Mouse (Mus musculus) spleen, postnatal 10 days (tissue): Measurements from ENCODE around the gene Fam173a.

Experiments
- DNase-seq, 2 experiments: peaks; one replicate each; pipeline ENCODE4 v3.0.0; 2021 to 2022; ENCODE audit warnings: low spot score in 2 of 2

Fam173a gene

DNA sequence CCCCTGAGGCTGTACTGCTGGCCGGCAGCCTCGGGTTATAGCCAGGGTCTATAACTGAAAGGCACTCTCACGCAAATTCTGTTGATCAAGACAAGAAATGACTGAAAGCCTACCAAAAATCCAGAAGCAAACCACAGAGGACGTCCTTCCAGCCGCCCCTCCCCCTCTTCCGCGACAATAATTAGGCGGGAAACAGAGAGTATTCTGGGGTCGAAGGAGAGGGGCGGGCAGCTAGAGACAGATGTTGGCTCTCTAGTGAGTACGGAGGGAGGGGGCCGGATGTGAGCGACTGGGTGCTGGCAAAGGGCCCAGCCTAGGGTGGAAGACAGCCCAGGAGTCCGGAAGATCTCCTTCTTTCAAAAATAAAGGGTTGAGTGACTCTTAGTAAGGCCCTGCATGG is at the start of gene Fam173a:
Gene Fam173a, minus strand, starts transcription at position 287 of the 400 bp plus-strand sequence.
- peak in 1 of 2 experiments; percentile 83 for DNase-seq

DNA sequence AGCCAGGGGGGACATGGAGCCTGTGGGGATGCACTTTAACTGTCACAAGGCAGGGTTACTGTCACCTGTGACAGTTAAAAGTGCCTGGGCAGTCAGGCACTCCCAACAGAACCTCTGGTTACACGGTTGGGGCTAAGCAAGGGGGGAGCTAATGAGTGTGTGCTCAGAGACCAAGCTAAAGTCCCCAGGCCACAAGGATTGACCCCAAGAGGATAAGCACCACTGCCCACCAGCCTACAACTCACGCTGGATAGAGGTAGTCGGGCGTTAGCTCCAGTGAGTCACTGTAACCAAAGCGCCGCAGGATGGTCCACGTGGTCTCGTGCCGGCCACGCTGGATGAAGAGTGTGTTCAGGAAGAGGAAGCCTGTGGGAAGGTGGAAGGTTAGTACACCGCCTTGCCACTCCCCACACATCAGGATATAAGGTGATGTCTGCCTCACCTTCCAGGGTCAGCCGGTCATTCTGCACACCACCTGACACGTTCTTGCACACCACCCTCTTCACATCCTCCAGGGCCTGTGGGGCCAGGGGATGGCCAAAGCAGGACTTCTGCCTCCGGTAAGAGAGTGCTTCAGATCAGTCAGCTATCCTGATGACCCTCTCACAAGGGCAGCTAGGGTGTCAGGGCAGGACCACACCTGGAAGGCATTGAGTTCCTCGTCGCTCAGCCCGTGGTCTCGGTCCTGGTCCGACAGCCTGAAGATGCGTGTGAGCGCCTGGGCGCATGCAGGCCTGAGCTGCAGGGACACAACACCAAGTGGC is 48.6 kb upstream of the Fam173a start, which contains the start of gene Gm20683:
Gene Gm20683, minus strand, starts transcription at position 647 of the 764 bp plus-strand sequence.
- no peak for DNase-seq

DNA sequence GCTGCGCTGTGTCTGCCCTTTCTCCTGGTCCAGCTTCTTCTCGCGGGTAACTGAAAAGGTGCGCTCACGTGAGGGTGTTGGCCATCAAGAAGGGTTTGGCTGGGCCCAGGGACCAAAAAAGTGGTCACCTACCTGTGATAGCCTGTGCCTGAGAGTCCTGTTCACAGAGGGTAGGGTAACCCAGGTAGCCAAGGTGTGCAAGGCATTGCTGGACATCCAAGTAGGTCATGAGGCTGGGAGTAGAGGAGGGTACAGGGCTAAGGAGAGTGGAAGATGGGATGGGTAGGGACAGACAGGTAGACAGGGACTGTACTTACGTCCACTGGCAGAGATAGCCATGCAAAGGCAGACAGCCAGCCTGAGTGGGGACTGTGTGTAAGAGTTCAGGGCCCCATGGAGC is 47.8 kb upstream of the Fam173a start:
- DNase-seq: no peak

DNA sequence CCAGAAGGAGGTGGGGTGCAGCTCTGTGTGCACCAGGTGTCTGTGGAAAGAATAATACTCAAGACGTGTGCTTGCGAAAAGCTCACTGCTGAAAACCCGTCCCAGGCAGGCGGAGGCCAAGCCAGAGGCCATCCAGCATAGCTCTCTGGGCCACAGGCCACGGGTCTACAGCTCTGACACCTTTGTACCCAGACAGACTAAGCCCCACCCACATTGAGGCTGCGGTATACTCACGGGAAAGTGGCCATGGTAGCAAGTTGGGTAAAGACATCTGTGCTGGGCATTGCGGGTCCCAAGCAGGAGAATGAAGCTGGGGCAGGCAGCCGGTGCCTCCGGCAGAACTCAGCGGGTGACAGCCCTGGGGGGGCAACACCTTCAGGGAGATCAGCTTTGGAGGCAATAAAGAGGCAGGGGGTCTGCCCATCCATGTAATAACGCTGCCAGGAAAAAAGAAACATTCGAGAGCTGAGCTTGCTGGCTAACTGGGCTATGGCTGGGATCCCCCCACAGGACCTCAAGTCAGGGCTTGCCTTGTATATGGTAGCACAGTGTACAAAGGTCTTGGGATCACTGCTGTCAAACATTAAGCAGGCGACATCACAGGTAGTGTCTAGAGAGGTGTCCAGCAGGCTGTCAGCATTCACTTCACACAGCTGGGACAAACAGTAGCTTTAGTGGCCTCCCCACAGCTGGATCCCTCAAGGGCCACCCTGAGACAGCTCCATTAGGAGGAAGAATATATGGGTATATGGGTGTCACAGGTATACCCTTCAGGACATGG is 46.9 kb upstream of the Fam173a start:
- DNase-seq: no peak

DNA sequence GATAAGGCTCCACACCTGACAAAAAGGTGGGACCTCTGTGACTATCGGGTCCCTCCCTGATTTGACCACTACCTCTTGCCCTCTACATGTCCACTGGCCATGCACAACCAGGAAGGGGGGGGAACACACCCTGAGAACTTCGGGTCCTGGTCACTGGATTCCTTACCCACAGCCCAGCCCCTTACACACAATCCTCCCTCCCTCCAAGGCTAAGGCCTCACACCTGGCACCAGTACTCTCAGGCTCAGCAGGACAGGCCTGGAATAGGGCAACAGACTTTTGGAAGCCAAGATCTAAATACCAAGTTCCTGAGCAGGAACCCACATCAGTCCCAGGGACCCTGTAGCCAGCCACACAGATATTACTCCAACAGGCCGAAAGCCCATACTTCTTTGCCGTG is 46.2 kb upstream of the Fam173a start:
- DNase-seq: no peak

DNA sequence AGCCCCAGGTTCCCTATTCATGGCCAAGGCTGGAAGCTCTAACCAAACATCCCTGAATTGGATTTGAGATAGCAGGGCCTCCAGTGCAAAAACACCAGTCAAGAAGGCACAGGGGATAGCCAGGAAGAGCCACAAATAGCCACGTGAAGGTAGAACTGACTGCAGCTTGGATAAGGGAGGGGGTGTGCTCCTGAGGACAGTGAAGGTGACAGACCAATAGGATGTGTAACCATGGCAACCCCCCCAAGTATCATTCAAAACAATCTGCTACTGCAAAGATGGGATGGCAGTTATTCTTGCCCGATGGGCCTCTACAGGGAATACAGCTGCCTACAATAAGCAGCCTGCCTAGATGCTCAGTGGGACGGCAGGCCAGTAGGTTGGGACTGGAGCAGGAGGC is 44.8 kb upstream of the Fam173a start:
- DNase-seq: no peak

DNA sequence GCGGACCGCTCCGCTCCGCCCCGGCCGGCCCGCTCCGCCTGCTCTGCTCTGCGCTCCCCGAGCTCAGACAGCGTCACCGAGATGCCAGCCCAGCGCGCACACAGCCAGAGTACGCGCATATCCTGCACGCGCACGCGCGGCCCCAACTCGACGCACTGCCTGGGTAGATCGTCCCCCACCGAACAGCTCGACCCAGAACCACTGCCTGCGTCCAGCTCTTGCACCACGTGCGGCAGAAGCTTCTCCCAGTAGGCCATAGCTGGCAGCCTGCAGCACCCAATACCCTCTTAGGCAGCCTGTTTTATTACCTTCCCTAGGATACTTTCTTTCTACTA is 44.3 kb upstream of the Fam173a start, which contains the start of gene Rhbdl1:
Gene Rhbdl1, minus strand, starts transcription at position 220 of the 335 bp plus-strand sequence.
- DNase-seq: peak in 1 of 2 experiments; percentile 62

DNA sequence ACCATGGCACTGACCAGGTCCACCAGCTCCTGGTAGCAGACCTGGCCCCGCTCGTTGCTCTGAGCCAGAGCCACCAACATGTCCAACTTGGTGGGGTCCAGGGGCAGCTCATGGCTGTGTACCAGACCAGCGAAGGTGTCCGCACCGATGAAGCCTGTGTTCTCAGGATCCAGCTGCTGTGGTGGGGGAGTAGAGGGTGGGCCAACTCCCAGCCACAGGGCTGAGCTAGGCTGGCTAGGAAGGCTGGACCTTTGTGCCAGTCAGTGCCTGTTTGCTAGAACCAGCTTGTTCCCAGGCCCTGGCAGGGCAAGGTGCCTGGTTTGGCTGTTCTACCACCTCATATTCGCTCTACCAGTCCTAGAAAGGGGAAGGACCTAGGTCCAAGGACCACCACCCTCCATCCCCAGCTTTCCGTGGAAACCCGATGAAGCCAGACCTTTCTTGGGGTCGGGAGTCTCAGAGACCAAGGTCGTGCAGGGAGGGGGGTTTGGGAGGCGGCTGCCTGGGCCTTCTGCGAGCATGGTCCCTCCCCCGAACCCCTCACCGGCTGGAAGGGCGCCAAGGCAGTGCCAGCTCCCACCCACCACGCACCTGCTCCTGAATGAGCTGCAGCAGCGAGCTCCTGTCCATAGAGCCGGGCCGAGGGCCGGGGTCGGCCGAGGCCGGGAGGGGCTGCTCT is 43.8 kb upstream of the Fam173a start:
- no peak for DNase-seq

DNA sequence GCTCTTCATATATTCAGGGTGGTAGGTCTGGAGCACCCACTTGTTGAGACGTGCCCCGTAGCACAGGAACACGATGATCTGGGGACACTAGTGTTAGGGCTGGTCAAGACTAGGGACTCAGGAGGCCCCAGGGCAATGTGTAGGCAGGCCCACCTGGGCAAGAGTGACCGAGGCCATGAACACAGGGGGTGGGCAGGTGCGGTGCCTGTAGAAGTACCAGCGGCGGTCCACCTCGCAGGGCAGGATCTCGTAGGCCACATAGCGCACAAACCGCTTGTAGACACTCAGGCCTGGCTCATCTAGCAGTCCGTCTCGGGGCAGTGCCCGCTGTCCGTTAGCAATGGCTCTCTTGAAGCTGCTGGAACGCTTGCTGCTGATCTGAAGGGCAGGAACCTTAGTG is 43.1 kb upstream of the Fam173a start:
- DNase-seq: no peak

DNA sequence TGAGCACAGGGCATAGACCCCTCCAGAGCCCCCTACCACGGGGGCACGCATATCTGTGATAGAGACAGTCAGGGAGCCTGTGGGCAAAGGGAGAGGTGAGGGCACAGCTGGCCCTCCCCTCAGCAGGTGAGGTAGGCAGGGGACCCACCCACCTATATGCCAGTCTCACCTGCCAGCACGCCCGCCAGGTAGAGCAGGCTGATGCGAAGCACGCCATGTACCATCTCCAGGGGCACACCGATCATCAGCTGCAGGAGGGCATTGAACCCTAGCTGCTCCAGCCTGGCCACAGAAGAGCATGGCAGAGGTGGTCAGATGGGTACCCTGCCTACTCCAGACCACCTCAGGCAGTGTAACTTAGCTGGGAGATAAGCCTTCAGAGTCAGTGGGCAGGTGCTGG is 42.6 kb upstream of the Fam173a start:
- no peak for DNase-seq

DNA sequence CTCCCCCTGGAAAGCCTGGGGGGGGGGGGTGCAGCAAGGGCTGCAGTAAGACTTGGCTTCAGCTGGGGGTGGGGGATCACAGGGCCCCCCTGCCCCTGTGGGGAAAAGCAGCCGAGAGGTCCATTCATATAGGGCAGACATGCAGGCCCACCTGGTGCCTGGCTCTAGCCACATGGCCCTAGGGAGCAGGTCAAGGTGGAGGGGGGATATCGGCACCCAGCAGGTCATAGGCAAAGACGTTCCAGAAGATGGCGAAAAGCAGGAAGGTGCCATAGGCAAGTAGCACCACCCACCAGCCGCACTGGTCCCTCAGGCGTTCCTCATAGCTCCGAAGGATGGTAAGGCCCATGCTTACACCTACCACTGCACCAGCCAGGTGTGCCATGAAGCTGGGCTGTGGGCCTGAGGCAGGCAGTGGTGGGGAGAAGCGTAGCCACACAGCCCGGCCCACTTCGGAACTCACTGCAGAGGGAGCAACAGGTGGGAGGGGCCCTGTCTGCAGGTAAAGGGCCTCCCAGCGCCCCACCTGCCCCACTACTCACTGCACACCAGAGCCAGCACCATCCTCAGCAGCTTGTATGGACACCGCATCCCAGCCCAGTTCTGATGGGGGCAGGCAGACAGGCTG is 42.0 kb upstream of the Fam173a start:
- DNase-seq: no peak

DNA sequence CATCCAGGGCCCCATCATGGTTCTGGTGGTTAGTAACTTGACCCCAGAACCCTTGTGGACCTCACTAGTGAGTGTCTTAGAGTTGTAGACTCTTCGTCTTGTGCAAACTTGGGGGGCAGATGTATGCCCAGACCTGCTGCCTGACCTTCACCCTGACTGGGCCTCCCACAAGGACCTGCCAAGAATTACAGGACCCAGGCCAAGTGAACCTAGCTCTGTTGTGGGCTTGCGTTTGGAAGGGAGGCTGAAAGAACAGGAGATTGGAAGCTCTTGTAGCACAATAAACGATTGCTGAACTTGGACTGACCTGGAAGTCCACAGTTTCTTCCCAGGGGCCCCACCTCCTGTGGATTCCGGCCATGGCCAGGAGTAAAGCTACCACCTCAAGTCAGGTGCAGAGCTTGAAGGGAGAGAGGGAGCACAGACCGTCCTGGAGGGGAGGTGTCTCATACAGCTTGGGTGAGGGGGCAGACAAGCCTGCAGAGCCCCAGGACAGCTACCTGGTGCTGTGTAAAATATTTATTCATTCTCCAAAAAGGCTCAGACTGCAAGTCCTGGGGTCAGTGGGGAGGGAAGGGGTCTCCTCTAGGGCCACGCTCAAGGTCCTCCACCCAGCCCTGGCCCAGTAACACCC is 41.4 kb upstream of the Fam173a start:
- DNase-seq: no peak

DNA sequence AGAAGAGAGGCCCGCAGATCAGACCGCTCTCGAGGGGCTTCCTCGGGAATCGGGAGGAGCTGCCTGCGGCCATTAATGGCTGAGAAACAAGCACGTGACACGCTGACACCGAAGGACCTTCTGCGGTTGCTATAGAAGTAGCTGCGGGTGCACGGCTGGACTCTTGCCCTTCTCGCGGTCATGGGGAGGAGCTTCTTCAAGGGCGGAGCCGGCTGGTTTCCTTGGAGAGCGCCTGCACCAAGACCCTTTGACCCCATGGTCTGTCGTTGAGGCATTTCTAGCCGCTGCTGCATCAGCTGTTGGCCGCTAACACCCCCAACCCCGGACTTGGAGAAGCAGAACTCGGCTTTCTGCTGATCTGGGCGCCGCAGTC is 40.6 kb upstream of the Fam173a start, which contains the start of gene Stub1:
Gene Stub1, minus strand, starts transcription at position 114 of the 373 bp plus-strand sequence.
- DNase-seq: peak in 1 of 2 experiments; percentile 76

DNA sequence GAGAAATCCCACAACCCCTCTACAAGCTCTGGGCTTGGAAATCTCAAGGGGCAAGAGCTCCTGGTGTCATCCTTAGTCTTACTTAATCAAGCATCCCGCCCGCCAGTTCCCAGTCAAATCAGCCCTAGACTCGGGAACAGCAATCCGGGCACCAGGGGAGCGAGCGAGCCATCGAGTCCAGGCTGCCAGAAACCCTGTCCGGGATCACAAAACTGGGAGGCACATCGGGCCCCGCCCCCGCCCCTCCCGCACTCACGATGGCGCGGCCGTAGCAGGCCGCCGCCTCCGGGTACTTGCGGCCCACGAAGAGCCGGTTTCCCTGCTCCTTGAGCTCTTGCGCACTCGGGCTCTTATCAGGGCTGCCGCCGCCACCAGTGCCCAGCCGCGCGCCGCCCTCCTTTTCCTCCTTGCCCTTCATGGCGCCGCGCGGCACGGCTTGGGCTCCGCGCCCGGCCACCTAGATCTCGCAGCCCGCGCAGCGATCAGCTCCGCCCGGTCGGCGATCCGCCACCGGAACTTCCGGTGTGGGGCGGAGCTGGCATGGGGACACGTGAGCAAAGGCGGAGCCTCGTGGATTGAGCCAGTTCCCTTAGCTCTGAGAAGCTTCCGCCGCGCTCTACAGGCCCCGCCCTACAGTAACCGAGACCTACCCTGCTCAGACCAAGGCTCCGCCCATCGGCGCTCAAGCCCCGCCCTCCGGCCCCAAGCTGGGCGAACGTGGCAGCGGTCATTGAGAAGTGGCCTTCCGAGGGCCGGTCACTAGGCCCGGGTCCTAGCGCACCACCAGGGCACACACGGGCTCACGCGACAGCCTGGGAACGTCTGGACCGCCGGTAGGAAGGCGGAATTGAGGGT is 40.0 kb upstream of the Fam173a start:
- DNase-seq: peak; percentile 99 to 100

DNA sequence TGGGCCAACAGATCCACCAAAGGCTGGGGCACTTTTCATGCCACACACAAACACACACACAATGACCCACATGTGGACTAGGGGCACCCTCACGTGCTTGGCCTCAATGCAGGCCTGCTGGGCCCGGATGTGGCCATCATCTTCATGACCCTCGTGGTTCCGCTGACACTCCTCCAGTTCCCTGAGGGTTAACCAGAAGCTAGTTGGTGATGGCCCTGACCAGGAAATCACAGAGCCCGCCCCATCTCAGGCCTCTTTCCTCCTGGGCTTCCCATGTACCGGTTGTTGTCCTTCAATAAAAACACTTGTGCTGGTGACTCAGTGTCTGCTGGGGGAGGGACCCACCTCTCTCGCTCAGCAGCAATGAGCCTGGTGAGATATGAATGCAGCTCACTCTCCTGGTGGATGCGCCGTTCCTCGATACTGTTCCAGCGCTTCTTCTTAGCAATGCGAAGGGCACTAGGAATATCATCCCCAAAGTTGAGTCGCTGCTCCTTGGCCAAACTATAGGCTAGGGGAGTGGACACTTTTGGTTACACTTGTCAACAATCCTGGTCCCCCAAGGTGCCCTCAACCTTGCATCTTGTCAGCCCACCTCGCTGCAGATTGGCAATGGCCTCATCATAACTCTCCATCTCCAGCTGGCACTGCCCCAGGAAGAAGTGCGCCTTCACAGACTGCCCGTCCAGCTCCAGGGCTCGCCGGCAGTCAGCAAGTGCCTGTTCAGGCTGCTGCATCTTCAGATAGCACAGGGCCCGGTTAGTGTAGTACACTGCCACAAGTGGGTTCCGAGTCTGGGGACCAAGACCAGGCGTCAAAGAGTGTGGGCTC is 39.0 kb upstream of the Fam173a start:
- DNase-seq: peak in 1 of 2 experiments; percentile 56

DNA sequence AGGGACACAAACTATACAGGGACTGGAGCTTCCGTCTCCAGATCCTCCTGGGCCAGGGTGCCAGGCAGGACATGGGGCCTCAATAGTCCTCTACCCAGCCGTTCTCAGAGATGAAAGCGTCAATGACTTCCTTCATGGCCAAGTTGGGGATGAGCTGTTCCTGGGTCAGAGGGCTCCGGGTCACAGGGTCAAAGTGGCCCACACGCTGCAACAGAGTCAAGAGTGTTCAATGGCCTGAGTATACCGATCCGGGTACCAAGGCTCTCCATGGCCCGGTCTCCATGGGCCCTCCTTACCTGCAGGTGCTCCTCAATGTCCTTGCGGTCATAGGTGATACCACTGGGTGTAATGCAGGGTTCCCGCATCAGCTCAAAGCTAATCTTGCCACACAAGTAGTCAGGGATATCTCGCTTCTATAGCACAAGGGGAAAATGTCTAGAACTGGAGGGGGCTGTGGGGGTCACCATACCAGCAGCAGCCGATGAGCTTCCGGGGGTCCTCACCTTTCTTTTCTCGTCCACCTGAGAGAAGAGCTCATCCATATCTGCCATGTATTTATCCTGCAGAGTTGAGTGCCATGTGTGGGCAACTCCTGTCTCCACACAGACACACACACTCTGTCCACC is 38.2 kb upstream of the Fam173a start:
- DNase-seq: no peak

DNA sequence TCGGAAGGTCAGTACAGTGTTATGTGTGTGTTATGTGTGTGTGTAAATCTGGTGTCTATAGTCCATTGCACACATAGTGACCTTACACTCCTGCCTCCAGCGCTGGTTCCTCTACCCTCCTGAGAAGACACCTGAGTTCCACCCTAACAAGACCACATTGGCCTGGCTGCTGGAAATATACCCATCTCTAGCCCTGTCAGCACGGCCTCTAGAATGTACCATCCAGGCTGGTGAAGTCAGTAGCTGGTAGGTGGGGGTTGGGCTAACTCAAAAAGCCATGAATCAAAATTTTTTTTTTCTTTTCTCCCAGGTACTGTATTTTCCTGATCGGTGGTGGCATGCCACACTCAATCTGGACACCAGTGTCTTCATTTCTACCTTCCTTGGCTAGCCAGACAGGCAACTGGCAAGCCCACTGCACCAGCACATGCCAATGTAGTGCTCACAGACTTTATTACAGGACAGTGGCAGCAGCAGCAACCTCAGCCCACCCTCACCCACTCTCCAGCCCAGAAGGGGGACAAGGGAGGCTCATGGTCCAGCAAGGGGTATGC is 37.6 kb upstream of the Fam173a start:
- DNase-seq: no peak

DNA sequence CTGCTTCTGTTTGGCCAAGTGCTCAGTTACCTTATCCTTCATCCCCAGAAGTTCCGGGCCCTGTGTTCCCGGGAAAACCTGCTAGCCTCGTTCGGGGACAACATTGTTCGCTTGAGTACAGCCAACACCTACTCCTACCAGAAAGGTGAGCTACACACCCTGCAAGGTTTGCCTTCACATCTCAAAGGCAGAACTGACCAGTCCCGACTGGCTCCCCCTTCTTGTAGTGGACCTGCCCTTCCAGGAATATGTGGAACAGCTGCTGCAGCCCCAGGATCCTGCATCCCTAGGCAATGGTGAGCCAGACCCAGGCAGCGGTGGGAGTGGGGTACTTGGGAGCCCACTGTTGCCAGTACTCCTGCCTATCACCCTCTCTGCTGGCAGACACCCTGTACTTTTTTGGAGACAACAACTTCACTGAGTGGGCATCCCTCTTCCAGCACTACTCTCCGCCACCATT is 36.9 kb upstream of the Fam173a start:
- no peak for DNase-seq
